Mouse (Mus musculus): Measurements from ENCODE around the gene Trim58. TPM values are rescaled to one million over a fixed set of nuclear protein-coding genes. Genes with fewer than 3 reads are reported as not detected.

Trim58 gene
- total and polyA plus RNA-seq, 3 experiments: not detected

GRCm38 (mm10) chr11:58605228-58605627 is 35.0 kb upstream of the Trim58 start:
- no peak overlapping the region for H3K9ac ChIP-seq (ENCODE audit: insufficient read depth, low read depth)
- H3K9me3 ChIP-seq (replicated peaks; ENCODE audit: low read length): no peaks in the 10 kb centered on the region
- H3K4me2 ChIP-seq (ENCODE audit: insufficient read depth, low read depth, poor library complexity, severe bottlenecking): no peak overlapping the region
- H3K36me3 ChIP-seq (replicated peaks in 1 of 2; ENCODE audit: control insufficient read depth in 1 of 2, insufficient read depth in 1 of 2, low read length in 1 of 2): no peaks in the 10 kb centered on the region
- dilution Hi-C loops (cut with MboI; ENCODE audit: extremely low pct_ligation_motif_present, extremely low pct_unique_long_range_greater_than_20kb, low sequenced_read_pairs) (no loop called here), in situ Hi-C loops (cut with MboI; ENCODE audit: low pct_ligation_motif_present, low pct_unique_long_range_greater_than_20kb, low sequenced_read_pairs) (no loop called here)
- TF ChIP-seq USF1 (IDR thresholded peaks at IDR 0.05; ENCODE audit: low read depth, low read length) (no peak), MYC (IDR thresholded peaks at IDR 0.05; ENCODE audit: low read depth, low read length) (no peak), CTCF (conservative IDR thresholded peaks at IDR 0.05 in 1 of 2, IDR thresholded peaks at IDR 0.05 in 1 of 2; ENCODE audit: low read depth in 2 of 2, low read length in 2 of 2) (no peak), EP300 (IDR thresholded peaks at IDR 0.05; ENCODE audit: low read length) (no peak), TBP (conservative IDR thresholded peaks at IDR 0.05; ENCODE audit: low read depth, low read length) (no peak), NELFE (IDR thresholded peaks at IDR 0.05; ENCODE audit: low read depth, low read length) (no peak), KAT2A (IDR thresholded peaks at IDR 0.05; ENCODE audit: insufficient replicate concordance, low read length) (no peak), RCOR1 (conservative IDR thresholded peaks at IDR 0.05; ENCODE audit: low read depth, low read length) (no peak), RAD21 (IDR thresholded peaks at IDR 0.05; ENCODE audit: low read depth, low read length) (no peak), PAX5 (IDR thresholded peaks at IDR 0.05; ENCODE audit: low read length) (no peak), CHD2 (IDR thresholded peaks at IDR 0.05; ENCODE audit: low read length) (no peak), MEF2A (IDR thresholded peaks at IDR 0.05; ENCODE audit: borderline replicate concordance, low read depth, low read length) (no peak), ZNF384 (IDR thresholded peaks at IDR 0.05; ENCODE audit: low read depth, low read length) (no peak), CHD1 (IDR thresholded peaks at IDR 0.05; ENCODE audit: low read depth, low read length) (no peak), IRF4 (IDR thresholded peaks at IDR 0.05; ENCODE audit: low read depth, low read length) (no peak)
- no peaks in the 10 kb centered on the region for H3K79me2 ChIP-seq (replicated peaks; ENCODE audit: control insufficient read depth, extremely low read depth, insufficient read depth, poor library complexity, severe bottlenecking)
- H3K4me1 ChIP-seq (ENCODE audit: control insufficient read depth in 1 of 2, insufficient read depth in 2 of 2): no peaks in the 10 kb centered on the region
- no peak for DNase-seq (ENCODE audit: extremely low read depth)
- H3K4me3 ChIP-seq (replicated peaks in 1 of 3; ENCODE audit: low read depth in 2 of 3, low read length in 2 of 3, poor library complexity in 1 of 3): no peak overlapping the region
- peaks cover 85% of the 10 kb centered on the region for H3K27me3 ChIP-seq (replicated peaks)
- H3K27ac ChIP-seq (ENCODE audit: insufficient read depth, low read depth): no peak overlapping the region

- H3K36me3 ChIP-seq (replicated peaks in 1 of 2; ENCODE audit: control insufficient read depth in 1 of 2, insufficient read depth in 1 of 2, low read length in 1 of 2): no peaks in the 10 kb centered on the region
- H3K79me2 ChIP-seq (replicated peaks; ENCODE audit: control insufficient read depth, extremely low read depth, insufficient read depth, poor library complexity, severe bottlenecking): no peaks in the 10 kb centered on the region
- in situ Hi-C loops (cut with MboI; ENCODE audit: low pct_ligation_motif_present, low pct_unique_long_range_greater_than_20kb, low sequenced_read_pairs): no loop called here
- no peak for DNase-seq (ENCODE audit: extremely low read depth)
- no peaks in the 10 kb centered on the region for H3K9me3 ChIP-seq (replicated peaks; ENCODE audit: low read length)
- no peaks in the 10 kb centered on the region for H3K4me1 ChIP-seq (ENCODE audit: control insufficient read depth in 1 of 2, insufficient read depth in 2 of 2)
- no peak overlapping the region for H3K4me2 ChIP-seq (ENCODE audit: insufficient read depth, low read depth, poor library complexity, severe bottlenecking)
- H3K9ac ChIP-seq (ENCODE audit: insufficient read depth, low read depth): no peak overlapping the region
- no peak overlapping the region for H3K4me3 ChIP-seq (replicated peaks in 1 of 3; ENCODE audit: low read depth in 2 of 3, low read length in 2 of 3, poor library complexity in 1 of 3)
- peaks cover 84% of the 10 kb centered on the region for H3K27me3 ChIP-seq (replicated peaks)
- no peak for TF ChIP-seq HCFC1 (IDR thresholded peaks at IDR 0.05; ENCODE audit: low read depth, low read length)
- no peak for TF ChIP-seq E2F4 (IDR thresholded peaks at IDR 0.05; ENCODE audit: insufficient replicate concordance, low read depth, low read length)
- TF ChIP-seq MAFK (IDR thresholded peaks at IDR 0.05; ENCODE audit: insufficient replicate concordance, low read length): no peak
- TF ChIP-seq JUND (conservative IDR thresholded peaks at IDR 0.05; ENCODE audit: low read depth, low read length): no peak
- no peak for TF ChIP-seq ELF1 (IDR thresholded peaks at IDR 0.05; ENCODE audit: low read depth, low read length)
- no peak for TF ChIP-seq MAX (IDR thresholded peaks at IDR 0.05; ENCODE audit: low read length)
- no peak for TF ChIP-seq UBTF (IDR thresholded peaks at IDR 0.05; ENCODE audit: low read depth, low read length)
- dilution Hi-C loops (cut with MboI; ENCODE audit: extremely low pct_ligation_motif_present, extremely low pct_unique_long_range_greater_than_20kb, low sequenced_read_pairs): no loop called here
- H3K27ac ChIP-seq (ENCODE audit: insufficient read depth, low read depth): no peak overlapping the region
These were observed 33.9 kb upstream of the Trim58 start for GRCm38 (mm10) chr11:58606177-58606919.
